Mouse (Mus musculus) frontal cortex, postnatal 36 days (tissue): Measurements from ENCODE around the gene Gm28051.

Source experiments
- DNase-seq, 2 experiments: peaks; one replicate each; pipeline ENCODE4 v3.0.0; 2022; ENCODE audit warnings: low spot score in 2 of 2

Gene Gm28051

GRCm38 (mm10) chr12:102743036-102743588 is 14.5 kb downstream of the Gm28051 start:
- no peak for DNase-seq

GRCm38 (mm10) chr12:102742056-102742455 is 15.5 kb downstream of the Gm28051 start:
- no peak for DNase-seq

- no peak for DNase-seq
Observed at GRCm38 (mm10) chr12:102740285-102740684, 17.3 kb downstream of the Gm28051 start.

- no peak for DNase-seq
Observed at GRCm38 (mm10) chr12:102739096-102739495, 18.5 kb downstream of the Gm28051 start.

- peak in 1 of 2 experiments; percentile 38 for DNase-seq
Observed at GRCm38 (mm10) chr12:102733381-102733780, 24.2 kb downstream of the Gm28051 start.

GRCm38 (mm10) chr12:102730798-102731619 is 26.6 kb downstream of the Gm28051 start:
- no peak for DNase-seq

- DNase-seq: peak in 1 of 2 experiments; percentile 79
Observed at GRCm38 (mm10) chr12:102729855-102730797, 27.4 kb downstream of the Gm28051 start.

GRCm38 (mm10) chr12:102725761-102726175 is 31.8 kb downstream of the Gm28051 start:
- DNase-seq: no peak

GRCm38 (mm10) chr12:102725146-102725545 is 32.4 kb downstream of the Gm28051 start:
- no peak for DNase-seq

- peak in 1 of 2 experiments; percentile 71 for DNase-seq
Observed at GRCm38 (mm10) chr12:102723861-102724260, 33.7 kb downstream of the Gm28051 start.

- DNase-seq: no peak
Observed at GRCm38 (mm10) chr12:102722966-102723365, 34.6 kb downstream of the Gm28051 start.

- DNase-seq: no peak
Observed at GRCm38 (mm10) chr12:102722451-102722850, 35.1 kb downstream of the Gm28051 start.

- no peak for DNase-seq
Observed at GRCm38 (mm10) chr12:102719552-102720315, 37.8 kb downstream of the Gm28051 start.

GRCm38 (mm10) chr12:102714654-102715395 is 42.7 kb downstream of the Gm28051 start:
- no peak for DNase-seq

- no peak for DNase-seq
Observed at GRCm38 (mm10) chr12:102714116-102714515, 43.4 kb downstream of the Gm28051 start.

GRCm38 (mm10) chr12:102713153-102713865 is 44.3 kb downstream of the Gm28051 start:
- DNase-seq: no peak

- DNase-seq: no peak
Observed at GRCm38 (mm10) chr12:102710851-102711375, 46.7 kb downstream of the Gm28051 start.

- no peak for DNase-seq
Observed at GRCm38 (mm10) chr12:102709896-102710295, 47.7 kb downstream of the Gm28051 start.

- no peak for DNase-seq
Observed at GRCm38 (mm10) chr12:102708220-102708619, 49.3 kb downstream of the Gm28051 start.
